Mouse (Mus musculus) heart, embryonic 16.5 days (tissue): ENCODE data around the gene Gnb2. TPM values are rescaled to one million over a fixed set of nuclear protein-coding genes. Genes with fewer than 3 reads are reported as not detected.

Experiments used
- ATAC-seq: fragments of 200-750 bp; cut with Nextera tagmentation; replicated peaks from 2 replicates; pipeline ENCODE4 v1.8.0; 2017; ENCODE audit warnings: moderate number of reproducible peaks; ENCODE audit not compliant: insufficient read depth, low FRiP score; ENCODE audit errors: extremely low read depth
- H3K27ac ChIP-seq: fragments of 300-500 bp; sonication (generic); 2 replicates; pipeline ENCODE4 v1.5.1; 2014; ENCODE audit warnings: mild to moderate bottlenecking, low read length, control low read depth, moderate library complexity
- H3K27me3 ChIP-seq: fragments of 300-500 bp; sonication (generic); 2 replicates; pipeline ENCODE4 v1.6.1; 2014; ENCODE audit warnings: low read length, mixed read lengths; ENCODE audit not compliant: control insufficient read depth, insufficient read depth
- H3K36me3 ChIP-seq: fragments of 300-500 bp; sonication (generic); 2 replicates; pipeline ENCODE4 v1.6.1; 2014; ENCODE audit not compliant: control insufficient read depth, insufficient read depth
- H3K4me1 ChIP-seq: fragments of 300-500 bp; sonication (generic); 2 replicates; pipeline ENCODE4 v1.6.1; 2014; ENCODE audit warnings: low read length, mixed read lengths; ENCODE audit not compliant: control insufficient read depth, insufficient read depth
- H3K4me2 ChIP-seq: fragments of 300-500 bp; sonication (generic); 2 replicates; pipeline ENCODE4 v1.6.1; 2014; ENCODE audit warnings: low read depth, mild to moderate bottlenecking, control low read depth, low read length
- H3K4me3 ChIP-seq: fragments of 300-500 bp; sonication (generic); 2 replicates; pipeline ENCODE4 v1.5.1; 2014; ENCODE audit warnings: mild to moderate bottlenecking, control low read depth, low read length
- H3K9ac ChIP-seq: fragments of 300-500 bp; sonication (generic); 2 replicates; pipeline ENCODE4 v1.6.1; 2014; ENCODE audit warnings: low read length, control low read depth
- H3K9me3 ChIP-seq: fragments of 300-500 bp; sonication (generic); replicated peaks from 2 replicates; pipeline ENCODE4 v1.6.1; 2016; ENCODE audit warnings: low read length; ENCODE audit not compliant: control insufficient read depth
- WGBS: fragments of 180-500 bp; shearing (Covaris S2); extraction: QIAGEN DNeasy Blood & Tissue Kit; methylation state at CpG from one replicate; pipeline ENCODE4 v1.1.7; 2014; 5-methylcytosine and 5-hydroxymethylcytosine counted together
- polyA plus RNA-seq: library from polyadenylated mRNA; unstranded; fragments of >200 nt; fragmentation: Nextera tagmentation; extraction: Ambion mirVana; gene quantifications from 2 replicates; pipeline ENCODE4 v1.2.1, GENCODE M21; 2015

Gene Gnb2
- polyA plus RNA-seq = 276 and 285 TPM in 2 replicates

DNA sequence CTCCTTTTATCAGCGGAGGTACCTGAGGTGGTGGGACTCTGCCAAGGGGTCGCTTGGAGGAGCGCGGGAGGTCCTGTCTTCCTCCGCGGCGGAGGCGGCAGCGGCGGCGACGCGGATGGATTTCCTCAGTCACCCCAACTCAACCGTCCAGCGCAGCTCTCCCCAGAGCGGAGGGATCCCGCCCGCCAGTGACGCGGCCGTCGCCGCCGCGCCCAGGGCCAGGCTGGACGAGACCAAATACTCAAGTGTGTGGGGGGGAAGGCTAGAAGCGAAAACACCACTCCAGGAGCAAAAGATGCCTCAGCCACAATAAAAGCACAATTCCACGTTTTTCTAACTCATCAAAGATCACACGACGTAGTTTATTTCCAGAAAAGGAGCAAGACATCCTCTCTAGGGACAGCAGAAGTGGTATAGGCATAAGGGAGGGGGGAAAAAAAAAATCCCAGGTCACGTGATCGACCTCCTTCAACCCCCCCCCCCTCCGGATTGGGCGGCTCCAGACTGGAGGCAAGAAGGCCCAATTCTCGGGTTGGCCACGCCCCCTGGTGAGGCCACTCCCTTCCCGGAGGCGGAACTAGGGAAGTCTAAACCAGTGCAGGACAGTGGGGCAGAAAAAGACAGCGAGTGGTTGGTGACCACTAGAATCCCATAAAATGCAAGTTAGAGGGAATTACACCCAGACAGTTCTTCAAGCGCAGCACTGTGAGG is at the start of gene Gnb2, which contains the start of gene Epo:
Gnb2 (minus strand) TSS at position 394 of the 711 bp plus-strand sequence.
Epo (minus strand) TSS at position 126 of the 711 bp plus-strand sequence.
- Histone ChIP-seq H3K9me3 (no peaks in the 10 kb centered on the region), H3K4me1 (peaks cover 13% of the 10 kb centered on the region), H3K4me2 (peak within 1 kb of the TSS; percentile 93), H3K9ac (peak within 1 kb of the TSS; percentile 89), H3K4me3 (peak within 1 kb of the TSS; percentile 59), H3K27ac (peak within 1 kb of the TSS; percentile 93), H3K27me3 (no peaks in the 10 kb centered on the region), H3K36me3 (peaks cover 18% of the 10 kb centered on the region)
- ATAC-seq = peak; percentile 79
- under 1% methylated on average over 40 of the region's 40 CpGs for WGBS

- no peak overlapping the region for H3K9ac ChIP-seq
- H3K4me2 ChIP-seq = no peak overlapping the region
- H3K27me3 ChIP-seq = peaks cover 19% of the 10 kb centered on the region; the same call in 1 of the 2 replicates
- peaks cover 7% of the 10 kb centered on the region; the same call in 1 of the 2 replicates for H3K4me1 ChIP-seq
- H3K27ac ChIP-seq = no peak overlapping the region
- H3K36me3 ChIP-seq = no peaks in the 10 kb centered on the region
- ATAC-seq = no peak
- H3K9me3 ChIP-seq = peaks cover 4% of the 10 kb centered on the region; the same call in 1 of the 2 replicates
- 18% methylated on average over 8 of the region's 8 CpGs for WGBS
- no peak overlapping the region for H3K4me3 ChIP-seq
Observed at GRCm38 (mm10) chr5:137582702-137583101, 49.4 kb upstream of the Gnb2 start.

DNA sequence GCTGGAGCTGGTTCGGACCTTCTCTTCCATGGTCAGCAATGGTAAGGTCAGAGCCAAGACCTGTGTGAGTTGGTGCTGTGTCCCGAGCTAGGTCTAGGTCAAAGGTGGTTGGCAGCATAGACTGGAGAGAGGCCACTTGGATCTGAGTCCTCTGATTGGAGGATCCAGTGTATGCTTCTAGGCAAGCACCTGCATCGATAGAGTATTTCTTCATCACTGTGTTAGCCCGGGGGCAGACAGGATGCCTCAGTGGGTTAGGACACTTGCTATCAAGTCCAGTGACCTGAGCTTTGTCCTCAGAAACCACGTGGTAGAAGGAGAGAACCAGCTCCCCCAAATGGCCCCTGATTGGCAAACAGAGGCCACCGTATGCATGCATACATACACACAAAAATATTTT is 46.9 kb upstream of the Gnb2 start:
- peaks cover 19% of the 10 kb centered on the region; the same call in 1 of the 2 replicates for H3K27me3 ChIP-seq
- no peaks in the 10 kb centered on the region for H3K9me3 ChIP-seq
- 76% methylated on average over 6 of the region's 6 CpGs for WGBS
- H3K4me2 ChIP-seq = no peak overlapping the region
- no peak for ATAC-seq
- peaks cover 7% of the 10 kb centered on the region; the same call in 1 of the 2 replicates for H3K4me1 ChIP-seq
- H3K27ac ChIP-seq = no peak overlapping the region
- H3K4me3 ChIP-seq = no peak overlapping the region
- H3K9ac ChIP-seq = no peak overlapping the region
- H3K36me3 ChIP-seq = no peaks in the 10 kb centered on the region

DNA sequence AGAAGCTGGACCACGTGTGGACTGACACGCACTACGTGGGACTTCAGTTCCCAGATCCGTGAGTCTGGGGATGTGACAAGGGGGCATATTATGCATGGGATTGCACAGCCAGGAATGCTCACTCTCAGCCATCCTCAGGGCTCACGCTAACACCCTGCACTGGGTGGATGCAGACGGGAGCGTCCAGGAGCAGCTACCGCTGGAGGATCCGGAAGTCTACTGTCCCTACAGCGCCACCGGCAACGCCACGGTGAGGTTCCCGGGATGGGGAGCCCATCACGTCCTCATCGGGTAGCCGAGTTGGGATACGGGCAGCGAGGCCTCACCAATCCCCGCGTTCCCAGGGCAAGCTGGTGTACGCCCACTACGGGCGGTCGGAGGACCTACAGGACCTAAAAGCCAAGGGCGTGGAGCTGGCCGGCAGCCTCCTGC is 41.2 kb upstream of the Gnb2 start:
- H3K4me2 ChIP-seq = peak overlapping the region; percentile 51
- H3K27ac ChIP-seq = no peak overlapping the region
- H3K4me1 ChIP-seq = no peaks in the 10 kb centered on the region
- H3K9ac ChIP-seq = peak overlapping the region; percentile 1; the same call in 1 of the 2 replicates
- 11% methylated on average over 27 of the region's 27 CpGs for WGBS
- no peaks in the 10 kb centered on the region for H3K36me3 ChIP-seq
- no peak for ATAC-seq
- H3K9me3 ChIP-seq = no peaks in the 10 kb centered on the region
- H3K27me3 ChIP-seq = no peaks in the 10 kb centered on the region
- peak overlapping the region; percentile 21 for H3K4me3 ChIP-seq

DNA sequence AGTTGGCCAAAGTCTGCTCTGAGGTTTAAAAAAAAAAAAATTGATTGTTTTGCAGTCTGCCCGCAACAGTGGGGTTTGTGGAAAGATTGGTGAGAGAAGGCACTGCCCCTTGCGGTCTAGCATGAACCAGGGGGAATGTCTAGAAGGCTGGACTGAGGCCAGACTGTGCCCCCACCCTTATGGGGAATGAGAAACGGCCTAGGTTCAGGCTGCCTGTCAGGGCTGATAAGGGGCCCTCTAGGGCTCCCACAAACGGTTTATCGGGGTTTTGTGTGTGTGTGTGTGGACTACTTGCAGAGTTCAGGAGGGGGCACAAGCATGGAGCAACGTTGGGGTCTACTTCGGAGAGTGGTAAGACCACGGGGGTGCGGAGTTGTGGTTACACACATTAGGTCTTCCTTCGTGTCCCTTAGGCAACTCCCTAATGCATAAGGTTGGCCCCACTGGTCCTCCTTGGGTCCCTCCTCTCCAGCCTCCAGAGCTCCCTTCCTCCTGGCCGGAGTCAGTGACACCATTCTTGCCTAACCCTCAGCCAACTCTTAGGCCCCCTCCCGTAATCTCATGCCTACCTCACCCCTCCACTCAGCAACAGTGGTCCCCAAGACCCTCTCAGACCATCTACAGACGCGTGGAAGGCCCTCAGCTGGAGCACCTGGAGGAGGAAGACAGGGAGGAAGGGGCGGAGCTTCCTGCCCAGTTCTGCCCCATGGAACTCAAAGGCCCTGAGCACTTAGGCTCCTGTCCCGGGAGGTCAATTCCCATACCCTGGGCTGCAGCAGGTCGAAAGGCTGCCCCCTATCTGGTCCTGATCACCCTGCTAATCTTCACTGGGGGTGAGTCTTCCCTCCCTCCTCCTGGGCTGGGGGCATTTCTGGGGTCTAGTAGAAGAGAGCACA is 37.6 kb upstream of the Gnb2 start:
- 70% methylated on average over 17 of the region's 17 CpGs for WGBS
- no peak for ATAC-seq
- no peak overlapping the region for H3K9ac ChIP-seq
- no peak overlapping the region for H3K4me2 ChIP-seq
- no peaks in the 10 kb centered on the region for H3K4me1 ChIP-seq
- no peak overlapping the region for H3K27ac ChIP-seq
- no peaks in the 10 kb centered on the region for H3K36me3 ChIP-seq
- H3K27me3 ChIP-seq = no peaks in the 10 kb centered on the region; the same call in 1 of the 2 replicates
- no peak overlapping the region for H3K4me3 ChIP-seq
- no peaks in the 10 kb centered on the region for H3K9me3 ChIP-seq

- no peak overlapping the region for H3K27ac ChIP-seq
- H3K9me3 ChIP-seq = no peaks in the 10 kb centered on the region
- no peaks in the 10 kb centered on the region for H3K36me3 ChIP-seq
- WGBS = 42% methylated on average over 7 of the region's 7 CpGs
- H3K27me3 ChIP-seq = no peaks in the 10 kb centered on the region; the same call in 1 of the 2 replicates
- no peak for ATAC-seq
- H3K4me3 ChIP-seq = no peak overlapping the region
- no peak overlapping the region for H3K4me2 ChIP-seq
- no peak overlapping the region for H3K9ac ChIP-seq
- H3K4me1 ChIP-seq = no peaks in the 10 kb centered on the region
Observed at GRCm38 (mm10) chr5:137570181-137570580, 36.9 kb upstream of the Gnb2 start.

DNA sequence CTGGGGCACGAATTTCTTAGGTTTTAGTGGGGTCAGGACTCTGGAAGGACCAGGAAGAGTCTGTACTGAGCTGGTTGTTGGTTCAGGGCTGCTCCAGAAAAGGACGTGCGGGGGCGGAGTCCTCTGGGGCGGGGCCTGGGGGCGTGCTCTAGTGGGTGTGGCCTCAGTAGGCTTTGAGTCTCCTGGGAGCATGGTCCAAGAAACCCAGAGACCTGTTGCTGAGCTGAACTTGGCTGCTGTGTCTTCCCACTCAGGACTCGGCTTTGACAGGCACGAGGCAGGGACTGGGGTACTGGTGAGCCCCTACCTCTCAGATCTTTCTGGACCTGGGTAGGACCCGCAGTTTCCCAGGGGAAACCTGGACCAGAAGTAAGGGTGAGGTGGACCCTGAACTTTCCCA is 36.4 kb upstream of the Gnb2 start, which contains the start of gene Tfr2:
Tfr2 (plus strand) TSS at position 176 of the 400 bp plus-strand sequence.
- Histone ChIP-seq H3K4me2 (no peak within 1 kb of the TSS), H3K4me3 (no peak within 1 kb of the TSS), H3K36me3 (no peaks in the 10 kb centered on the region), H3K9me3 (no peaks in the 10 kb centered on the region), H3K27ac (no peak within 1 kb of the TSS), H3K27me3 (no peaks in the 10 kb centered on the region; the same call in 1 of the 2 replicates), H3K4me1 (no peaks in the 10 kb centered on the region), H3K9ac (no peak within 1 kb of the TSS)
- peak; percentile 52; the same call in 1 of the 2 replicates for ATAC-seq
- 23% methylated on average over 9 of the region's 9 CpGs for WGBS

GRCm38 (mm10) chr5:137569031-137569430 is 35.7 kb upstream of the Gnb2 start:
- Histone ChIP-seq H3K4me1 (no peaks in the 10 kb centered on the region), H3K9ac (no peak overlapping the region), H3K4me3 (no peak overlapping the region), H3K27ac (no peak overlapping the region), H3K4me2 (no peak overlapping the region), H3K9me3 (no peaks in the 10 kb centered on the region), H3K27me3 (no peaks in the 10 kb centered on the region; the same call in 1 of the 2 replicates), H3K36me3 (no peaks in the 10 kb centered on the region)
- WGBS = 61% methylated on average over 12 of the region's 12 CpGs
- ATAC-seq = no peak
